Comparison of ENCODE assay signal across 10 mouse cellular contexts in genomic region chr11:102220451-102220850, GRCm38 (mm10). TPM values are rescaled to one million over a fixed set of nuclear protein-coding genes. Genes with fewer than 3 reads are reported as not detected.
DNase-seq lines count a peak whose midpoint lies in the region; ATAC-seq lines count a peak whose summit lies in the region.
"Had no signal": no experiment of that assay in that cellular context is flagged by ENCODE, and none has a peak within 500 bp of the region (broad histone marks: within the 10 kb centered on the region; RNA-seq: fewer than 3 reads in every experiment).

No protein-coding gene starts in this region.

- no peak overlapping the region for H3K4me2 ChIP-seq in embryonic facial prominence, embryonic 14.5 days (ENCODE audit: low read depth, low read length)
- H3K4me2 ChIP-seq in limb, embryonic 15.5 days = no peak overlapping the region

- intact Hi-C loops in gastrocnemius, postnatal 14 days (cut with DNase I; ENCODE audit: low total_unique reads) = no loop called here

- H3K27me3 ChIP-seq in megakaryocyte, embryonic 14.5 days (replicated peaks) = no peaks in the 10 kb centered on the region
- no peaks in the 10 kb centered on the region for H3K27me3 ChIP-seq in embryonic facial prominence, embryonic 14.5 days (replicated peaks; ENCODE audit: control insufficient read depth, insufficient read depth, low read length)
- H3K27me3 ChIP-seq in limb, embryonic 15.5 days = no peaks in the 10 kb centered on the region

- WGBS in embryonic facial prominence, embryonic 14.5 days = 60% methylated on average over 6 of the region's 6 CpGs
- 47% methylated on average over 6 of the region's 6 CpGs for WGBS in limb, embryonic 15.5 days

- H3K4me3 ChIP-seq in megakaryocyte, embryonic 14.5 days (replicated peaks) = peak overlapping the region; percentile 99
- H3K4me3 ChIP-seq in embryonic facial prominence, embryonic 14.5 days (ENCODE audit: low read depth, low read length) = no peak overlapping the region
- H3K4me3 ChIP-seq in limb, embryonic 15.5 days = no peak overlapping the region

- ATAC-seq in megakaryocyte, adult 5-6 weeks (ENCODE audit: poor library complexity, severe bottlenecking) = no peak
- no peak for ATAC-seq in embryonic facial prominence, embryonic 14.5 days (ENCODE audit: low read depth)
- ATAC-seq in limb, embryonic 15.5 days (ENCODE audit: insufficient number of reproducible peaks, low FRiP score, low TSS enrichment, low read depth) = no peak
- ATAC-seq: intestine, postnatal 0 days had no signal

- H3K9ac ChIP-seq in embryonic facial prominence, embryonic 14.5 days (ENCODE audit: low read depth, low read length) = no peak overlapping the region
- no peak overlapping the region for H3K9ac ChIP-seq in limb, embryonic 15.5 days

- H3K36me3 ChIP-seq in megakaryocyte, embryonic 14.5 days (replicated peaks; ENCODE audit: low read length) = peaks cover 95% of the 10 kb centered on the region
- H3K36me3 ChIP-seq in embryonic facial prominence, embryonic 14.5 days (ENCODE audit: control insufficient read depth, insufficient read depth, low read length) = peaks cover 18% of the 10 kb centered on the region; the same call in 1 of the 2 replicates
- 0 out of 2 replicates have a peak, but pooled peaks cover 7% of the 10 kb centered on the region for H3K36me3 ChIP-seq in limb, embryonic 15.5 days

- peak; percentile 10 for DNase-seq in gastrocnemius, postnatal 10 days
- DNase-seq in gastrocnemius, postnatal 14 days = no peak
- DNase-seq in embryonic facial prominence, embryonic 14.5 days (ENCODE audit: low spot score) = no peak
- DNase-seq in ovary, postnatal 36 days (ENCODE audit: low spot score) = no peak
- DNase-seq: thymus, postnatal 4 days had no signal

- no peaks in the 10 kb centered on the region for H3K9me3 ChIP-seq in megakaryocyte, embryonic 14.5 days
- H3K9me3 ChIP-seq in embryonic facial prominence, embryonic 14.5 days (ENCODE audit: control insufficient read depth, low read length) = no peaks in the 10 kb centered on the region
- no peaks in the 10 kb centered on the region for H3K9me3 ChIP-seq in limb, embryonic 15.5 days

- H3K27ac ChIP-seq in embryonic facial prominence, embryonic 14.5 days (replicated peaks; ENCODE audit: low read depth, low read length) = peak overlapping the region; percentile 24; the same call in 1 of the 2 replicates
- peak overlapping the region; percentile 88 for H3K27ac ChIP-seq in limb, embryonic 15.5 days

- peaks cover 100% of the 10 kb centered on the region for H3K4me1 ChIP-seq in megakaryocyte, embryonic 14.5 days
- H3K4me1 ChIP-seq in embryonic facial prominence, embryonic 14.5 days (ENCODE audit: control insufficient read depth, insufficient read depth, low read length) = peaks cover 61% of the 10 kb centered on the region
- H3K4me1 ChIP-seq in limb, embryonic 15.5 days = peaks cover 91% of the 10 kb centered on the region

RNA-seq across cellular contexts. Expression of gene Hdac5, which starts 9.5 kb away (rescaled TPM):
- 10 to 100 TPM; 68.5 to 86.9 TPM for total RNA-seq in gastrocnemius, postnatal 10 days (2021)
- 10 to 100 TPM; 59.5 to 65.6 TPM for total RNA-seq in gastrocnemius, postnatal 14 days (2021)
- polyA plus RNA-seq in megakaryocyte, embryonic 14.5 days (2012; ENCODE audit: insufficient read depth, low replicate concordance) = 384 and 644 TPM in 2 replicates
- 35.0 and 47.6 TPM in 2 replicates for total RNA-seq in megakaryocyte, adult 5-6 weeks (2015)
- total RNA-seq in megakaryocyte, adult 5-6 weeks (2017) = 36.2 and 36.5 TPM in 2 replicates
- polyA plus RNA-seq in embryonic facial prominence, embryonic 14.5 days (2014; fragmentation: Nextera tagmentation; extraction: Ambion mirVana) = 44.0 and 47.2 TPM in 2 replicates
- 94.1 and 96.7 TPM in 2 replicates for polyA plus RNA-seq in limb, embryonic 15.5 days (2015; fragmentation: Nextera tagmentation; extraction: Ambion mirVana)

RNA-seq across cellular contexts. Expression of gene BC030867, which starts 28.2 kb away (rescaled TPM):
- 1 to 10 TPM in 1 of 2 experiments, under 1 TPM in 1; 0.99 to 1.2 TPM for total RNA-seq in gastrocnemius, postnatal 10 days (2021)
- total RNA-seq in gastrocnemius, postnatal 14 days (2021) = under 1 TPM; 0.11 to 0.47 TPM
- polyA plus RNA-seq in megakaryocyte, embryonic 14.5 days (2012; ENCODE audit: insufficient read depth, low replicate concordance) = 2.6 and 4.2 TPM in 2 replicates
- 8.7 and 12.8 TPM in 2 replicates for total RNA-seq in megakaryocyte, adult 5-6 weeks (2015)
- 4.6 and 5.0 TPM in 2 replicates for total RNA-seq in megakaryocyte, adult 5-6 weeks (2017)
- polyA plus RNA-seq in embryonic facial prominence, embryonic 14.5 days (2014; fragmentation: Nextera tagmentation; extraction: Ambion mirVana) = 11.7 and 12.6 TPM in 2 replicates
- 13.0 and 13.8 TPM in 2 replicates for polyA plus RNA-seq in limb, embryonic 15.5 days (2015; fragmentation: Nextera tagmentation; extraction: Ambion mirVana)
- total RNA-seq: gastrocnemius, adult 8-10 months had no signal

RNA-seq across cellular contexts. Expression of gene G6pc3, which starts 31.0 kb away (rescaled TPM):
- 10 to 100 TPM; 32.2 to 34.6 TPM for total RNA-seq in gastrocnemius, postnatal 10 days (2021)
- total RNA-seq in gastrocnemius, postnatal 14 days (2021) = 10 to 100 TPM; 36.1 to 36.2 TPM
- 32.9 and 73.3 TPM in 2 replicates for polyA plus RNA-seq in megakaryocyte, embryonic 14.5 days (2012; ENCODE audit: insufficient read depth, low replicate concordance)
- total RNA-seq in megakaryocyte, adult 5-6 weeks (2015) = 23.4 and 23.8 TPM in 2 replicates
- 14.7 and 19.1 TPM in 2 replicates for total RNA-seq in megakaryocyte, adult 5-6 weeks (2017)
- polyA plus RNA-seq in embryonic facial prominence, embryonic 14.5 days (2014; fragmentation: Nextera tagmentation; extraction: Ambion mirVana) = 27.9 and 29.3 TPM in 2 replicates
- polyA plus RNA-seq in limb, embryonic 15.5 days (2015; fragmentation: Nextera tagmentation; extraction: Ambion mirVana) = 25.1 and 27.6 TPM in 2 replicates

RNA-seq across cellular contexts. Expression of gene Lsm12, which starts 35.4 kb away (rescaled TPM):
- total RNA-seq in gastrocnemius, postnatal 10 days (2021) = 10 to 100 TPM; 83.1 to 84.4 TPM
- 10 to 100 TPM; 69.9 to 76.0 TPM for total RNA-seq in gastrocnemius, postnatal 14 days (2021)
- polyA plus RNA-seq in megakaryocyte, embryonic 14.5 days (2012; ENCODE audit: insufficient read depth, low replicate concordance) = 36.7 and 120 TPM in 2 replicates
- total RNA-seq in megakaryocyte, adult 5-6 weeks (2015) = 81.3 and 83.9 TPM in 2 replicates
- 43.0 and 46.5 TPM in 2 replicates for total RNA-seq in megakaryocyte, adult 5-6 weeks (2017)
- 92.9 and 98.4 TPM in 2 replicates for polyA plus RNA-seq in embryonic facial prominence, embryonic 14.5 days (2014; fragmentation: Nextera tagmentation; extraction: Ambion mirVana)
- 119 and 130 TPM in 2 replicates for polyA plus RNA-seq in limb, embryonic 15.5 days (2015; fragmentation: Nextera tagmentation; extraction: Ambion mirVana)

RNA-seq across cellular contexts. Expression of gene Asb16, which starts 48.1 kb away (rescaled TPM):
- 10 to 100 TPM; 48.7 to 54.4 TPM for total RNA-seq in gastrocnemius, postnatal 10 days (2021)
- 10 to 100 TPM; 58.9 to 61.2 TPM for total RNA-seq in gastrocnemius, postnatal 14 days (2021)
- not detected in 2 replicates for polyA plus RNA-seq in megakaryocyte, embryonic 14.5 days (2012; ENCODE audit: insufficient read depth, low replicate concordance)
- total RNA-seq in megakaryocyte, adult 5-6 weeks (2015) = 0.04 TPM in 1 of 2 replicates, not detected in the other
- not detected in 2 replicates for total RNA-seq in megakaryocyte, adult 5-6 weeks (2017)
- 0.25 and 0.33 TPM in 2 replicates for polyA plus RNA-seq in embryonic facial prominence, embryonic 14.5 days (2014; fragmentation: Nextera tagmentation; extraction: Ambion mirVana)
- 0.20 and 0.24 TPM in 2 replicates for polyA plus RNA-seq in limb, embryonic 15.5 days (2015; fragmentation: Nextera tagmentation; extraction: Ambion mirVana)
